Mouse (Mus musculus): Measurements from ENCODE around the gene Ppp1r13b.

DNA sequence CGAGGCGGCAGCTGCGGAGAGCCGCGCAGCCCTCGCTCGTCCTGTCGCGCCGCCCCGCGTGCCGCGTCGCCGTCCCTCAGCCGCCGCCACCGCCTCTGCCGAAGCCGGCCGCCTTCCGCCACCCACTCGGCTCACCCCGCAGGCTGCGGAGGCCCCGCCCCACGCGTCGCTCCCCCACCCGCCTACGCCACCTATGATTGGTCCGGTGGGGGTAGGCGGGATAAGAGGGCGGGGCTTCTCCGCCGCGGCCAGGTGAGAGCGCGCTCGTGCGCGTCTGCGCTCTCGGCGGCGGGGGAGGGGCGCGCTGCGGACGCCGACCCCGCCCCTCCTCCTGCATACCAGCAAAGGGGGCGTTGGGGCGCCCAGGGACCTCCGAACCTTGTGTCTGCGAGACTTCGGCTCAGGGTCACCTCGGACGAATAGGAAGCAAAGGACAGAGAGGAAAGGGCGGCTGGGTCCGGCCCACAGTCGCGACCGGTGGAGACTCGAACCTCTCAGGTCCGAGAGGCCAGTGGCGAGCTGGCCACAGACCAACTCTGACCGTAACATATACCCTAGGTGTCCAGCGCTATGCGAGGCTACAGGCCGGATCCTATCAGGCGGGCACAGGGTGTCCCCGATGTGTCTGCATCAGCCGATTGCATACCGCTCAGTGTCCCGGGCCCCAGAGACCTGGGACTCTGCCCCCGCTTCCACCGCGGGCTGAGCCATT lies at the start of gene Ppp1r13b:
- TF ChIP-seq CTCF (IDR thresholded peaks at IDR 0.05; ENCODE audit: low read depth, low read length): no peak
- no peak for TF ChIP-seq POLR2A (IDR thresholded peaks at IDR 0.05; ENCODE audit: borderline replicate concordance, low read depth, low read length)
